Mouse (Mus musculus) layer of hippocampus, adult 9-10 months (tissue): Measurements from ENCODE around the gene Epn3.
A peak's percentile ranks its signal among the peaks of the same experiment; 100 is the strongest.

Source experiments
- DNase-seq: peaks from one replicate; pipeline ENCODE4 v3.0.0; 2022; ENCODE audit warnings: low spot score

Epn3 gene

DNA sequence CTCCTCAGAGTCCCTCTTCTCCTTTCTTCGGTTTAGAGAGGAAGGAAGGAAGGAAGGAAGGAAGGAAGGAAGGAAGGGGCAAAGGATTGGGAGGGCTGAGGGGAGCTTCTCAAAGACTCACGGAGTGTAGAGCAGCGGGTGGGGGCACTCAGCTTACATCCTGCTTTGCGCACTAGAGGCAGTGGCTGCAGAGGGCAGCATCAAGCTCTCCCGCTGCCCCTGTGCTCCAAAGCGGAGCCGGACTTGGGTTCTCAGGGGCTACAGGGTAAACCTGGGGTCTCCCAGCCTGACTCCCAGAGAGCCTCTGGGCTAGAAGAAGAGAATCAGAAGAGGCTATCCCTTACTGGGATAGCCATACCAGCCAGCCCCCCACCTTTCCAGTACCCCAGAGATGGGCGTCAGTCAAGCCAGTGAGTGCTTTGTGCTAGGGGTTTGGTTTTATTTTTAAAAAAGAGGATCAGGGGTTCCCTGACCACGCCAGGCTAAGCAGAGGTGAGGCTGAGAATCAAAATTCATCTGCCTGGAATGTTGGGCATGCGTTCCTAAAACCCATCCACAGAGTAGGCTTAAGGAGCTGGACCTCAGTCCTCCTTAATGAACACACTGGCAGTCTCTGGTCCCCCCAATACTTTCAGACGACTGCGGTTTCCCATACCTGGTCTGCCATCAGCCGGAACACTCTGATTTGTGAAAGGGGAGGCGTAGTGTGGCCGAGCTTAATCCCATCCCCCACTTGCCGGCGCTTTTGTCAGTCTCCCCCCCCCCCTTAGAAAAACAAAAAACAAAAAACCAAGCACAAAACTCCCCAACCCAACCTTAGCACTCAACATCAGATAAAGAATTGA is 27.8 kb downstream of the Epn3 start:
- no peak for DNase-seq

DNA sequence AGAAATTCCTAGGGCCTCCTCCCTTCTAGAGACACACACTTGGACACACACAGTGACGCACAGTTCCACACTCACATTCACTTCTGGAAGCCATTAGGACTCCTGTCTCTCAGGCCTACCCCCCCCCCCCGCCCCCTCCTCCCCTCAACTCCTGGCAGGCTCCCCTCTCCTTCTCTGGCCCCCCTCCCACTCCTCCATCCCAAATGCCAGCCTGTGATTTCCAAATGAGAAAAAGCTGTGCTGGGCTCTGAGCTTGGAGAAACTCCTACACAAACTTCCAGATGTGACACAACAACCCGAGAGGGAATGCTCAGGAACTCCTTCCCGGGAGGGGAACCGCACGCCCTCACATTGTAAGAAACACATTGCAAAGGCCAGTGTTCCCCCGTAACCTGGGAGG is 29.4 kb downstream of the Epn3 start:
- no peak for DNase-seq

DNA sequence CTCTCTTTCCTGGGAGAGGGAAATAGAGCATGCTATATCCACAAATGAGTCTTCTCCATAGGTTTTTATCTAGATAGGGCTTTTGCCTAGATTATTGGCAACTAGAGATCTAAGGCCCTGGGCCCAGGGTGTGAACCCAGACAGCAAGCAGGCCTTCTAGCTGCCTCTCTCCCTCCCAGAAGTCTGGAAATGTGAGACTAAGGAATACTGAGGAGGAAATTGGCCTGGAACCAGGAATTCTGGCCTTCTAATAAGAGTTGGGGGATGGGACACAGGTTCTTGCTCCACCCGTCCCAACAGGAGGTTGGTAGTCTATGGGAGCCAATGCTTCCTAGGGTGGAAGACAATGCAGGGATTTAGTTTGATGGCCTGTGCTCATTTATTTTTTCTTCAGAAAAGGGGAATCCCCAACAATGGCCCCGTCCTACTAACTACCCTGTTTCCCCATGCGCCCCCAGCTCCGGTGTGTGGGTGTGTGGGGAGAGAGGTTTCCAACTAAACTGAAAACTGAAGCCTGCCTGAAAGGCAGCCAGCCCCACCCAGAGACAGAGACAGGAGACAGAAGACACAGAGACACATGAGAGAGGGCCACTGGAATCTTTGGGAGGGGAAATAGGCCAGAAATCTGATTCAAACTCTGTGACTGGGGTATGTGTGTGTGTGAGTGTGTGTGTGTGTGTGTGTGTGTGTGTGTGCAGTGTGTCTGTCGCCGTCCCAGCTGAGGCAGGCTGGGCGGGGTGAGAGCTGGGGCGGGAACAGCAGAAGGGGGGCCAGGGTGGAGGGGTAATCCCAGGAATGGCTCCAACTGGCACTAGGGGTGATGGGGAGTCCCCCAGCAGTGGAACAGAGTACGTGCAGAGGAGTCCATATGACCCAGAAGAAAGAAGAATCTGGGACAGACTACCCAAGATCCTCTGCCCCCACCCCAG is 30.4 kb downstream of the Epn3 start:
- DNase-seq = no peak

DNA sequence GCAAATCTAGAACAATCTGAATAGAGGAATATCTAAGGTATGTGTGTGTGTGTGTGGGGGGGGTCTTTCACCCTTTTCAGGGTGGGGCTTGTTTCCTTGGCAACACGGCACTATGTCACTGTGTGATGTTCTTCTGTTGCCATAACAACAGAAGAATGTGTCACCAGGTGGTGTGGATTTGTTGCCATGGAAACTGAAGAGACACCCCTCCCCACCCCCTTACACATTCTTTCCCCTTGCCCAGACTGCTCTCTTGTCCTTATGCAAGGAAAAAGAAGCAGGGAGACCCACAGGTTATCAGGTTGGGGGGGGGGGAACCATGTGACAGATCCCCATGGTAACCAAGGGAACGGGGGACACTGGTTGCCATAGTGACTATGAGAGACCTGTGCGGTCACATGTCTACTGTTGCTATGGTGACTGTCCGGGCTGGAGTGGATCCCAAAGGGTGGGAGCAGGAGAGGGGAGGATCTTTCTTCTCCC is 31.2 kb downstream of the Epn3 start:
- DNase-seq = peak; percentile 51

DNA sequence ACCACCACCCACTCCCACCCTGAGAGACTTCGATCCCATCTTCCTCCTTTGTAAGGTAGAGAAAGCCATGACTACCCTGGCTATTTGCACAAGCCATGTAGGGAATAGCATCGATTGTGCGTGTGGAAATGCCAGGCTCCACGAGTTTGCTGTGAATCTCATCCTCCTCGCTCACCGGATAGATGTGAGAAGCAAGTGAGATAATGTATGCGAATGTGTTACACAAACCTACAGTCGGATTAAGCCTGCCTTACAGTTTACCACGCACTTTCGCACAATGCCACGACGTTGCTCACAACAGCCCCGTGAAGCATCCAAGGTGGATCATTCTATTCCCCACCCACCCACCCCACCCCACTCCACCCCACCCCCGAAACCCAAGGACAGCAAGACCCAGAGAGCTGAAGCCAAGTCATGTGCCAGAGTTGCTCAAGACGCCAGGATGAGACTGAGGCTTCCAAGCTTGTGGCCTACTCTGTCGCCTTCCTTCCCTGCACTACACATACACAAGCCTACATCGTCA is 33.4 kb downstream of the Epn3 start:
- DNase-seq = no peak

DNA sequence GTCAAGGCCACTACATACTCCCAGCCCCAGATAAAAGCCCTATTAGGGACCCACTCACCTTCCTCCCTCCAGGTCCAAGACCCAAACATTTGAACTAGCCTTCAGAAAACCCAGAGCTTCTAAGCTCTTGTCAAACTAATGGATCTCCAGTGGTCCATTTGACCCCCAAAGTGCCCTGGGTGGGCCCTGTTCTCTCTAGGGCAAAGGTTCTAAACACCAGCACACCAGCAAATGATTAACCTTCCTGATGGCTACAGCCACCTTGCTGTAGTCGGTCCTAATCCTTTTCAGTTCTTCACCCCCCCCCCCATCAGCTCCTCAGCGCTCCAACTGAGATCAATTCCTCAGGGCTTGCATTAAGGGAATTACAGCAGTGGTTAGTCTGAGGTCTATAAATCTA is 35.6 kb downstream of the Epn3 start:
- DNase-seq = no peak

DNA sequence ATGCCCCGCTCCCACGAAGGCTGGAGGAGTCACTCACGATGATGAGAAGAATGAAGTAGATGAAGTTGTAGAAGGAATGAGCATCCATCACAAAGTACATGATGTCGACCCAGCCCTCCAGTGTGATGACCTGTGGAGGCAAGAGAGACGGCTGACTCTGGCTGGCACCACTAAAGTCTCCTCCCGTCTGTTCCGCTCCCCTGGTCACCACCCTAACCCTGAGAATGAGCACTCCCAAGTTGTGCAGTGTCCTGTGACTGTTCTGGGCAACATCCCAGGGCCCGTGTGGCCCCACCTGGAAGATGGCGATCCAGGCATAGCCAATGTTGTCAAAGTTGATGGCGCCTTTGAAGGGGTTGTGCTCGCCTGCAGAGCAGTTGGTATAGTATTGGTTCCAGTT is 37.9 kb downstream of the Epn3 start:
- no peak for DNase-seq

DNA sequence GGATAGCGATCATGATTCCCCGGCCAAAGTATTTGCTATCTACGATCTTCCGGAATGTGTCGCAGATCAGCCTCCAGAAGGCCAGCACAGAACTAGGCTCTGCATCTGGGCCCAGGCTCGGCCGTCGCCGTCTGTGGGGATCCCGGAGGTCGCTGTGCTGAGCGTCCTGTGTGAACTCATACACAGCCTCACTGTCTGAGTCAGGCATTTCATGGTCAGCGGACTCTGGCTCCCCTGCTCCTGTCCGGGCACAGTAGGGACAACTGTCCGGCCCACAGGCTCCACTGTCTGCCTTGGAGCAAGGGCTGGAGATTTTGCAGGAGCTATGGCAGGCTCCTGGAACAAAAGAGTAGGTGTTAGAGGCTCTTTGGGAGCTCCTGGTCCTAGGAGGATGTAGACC is 42.8 kb downstream of the Epn3 start:
- no peak for DNase-seq

DNA sequence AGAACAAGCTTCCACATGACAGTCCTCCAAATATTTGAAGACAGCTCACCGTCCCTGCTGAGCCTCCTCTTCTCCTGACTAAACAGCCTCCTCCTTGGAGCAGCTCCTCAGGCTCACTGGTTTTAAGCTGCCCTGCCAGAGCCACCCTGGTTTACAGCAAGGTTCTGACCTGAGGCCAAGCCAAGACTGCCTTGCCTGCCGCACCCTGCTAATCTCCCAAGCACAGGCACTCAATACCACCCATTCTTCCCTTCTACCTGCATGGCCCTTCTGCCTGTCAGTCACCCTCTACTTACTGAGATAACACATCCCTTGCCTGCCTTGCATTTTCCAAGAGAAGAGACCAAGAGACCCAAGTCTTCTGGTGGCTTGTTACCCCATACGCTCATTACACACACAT is 43.4 kb downstream of the Epn3 start:
- no peak for DNase-seq

DNA sequence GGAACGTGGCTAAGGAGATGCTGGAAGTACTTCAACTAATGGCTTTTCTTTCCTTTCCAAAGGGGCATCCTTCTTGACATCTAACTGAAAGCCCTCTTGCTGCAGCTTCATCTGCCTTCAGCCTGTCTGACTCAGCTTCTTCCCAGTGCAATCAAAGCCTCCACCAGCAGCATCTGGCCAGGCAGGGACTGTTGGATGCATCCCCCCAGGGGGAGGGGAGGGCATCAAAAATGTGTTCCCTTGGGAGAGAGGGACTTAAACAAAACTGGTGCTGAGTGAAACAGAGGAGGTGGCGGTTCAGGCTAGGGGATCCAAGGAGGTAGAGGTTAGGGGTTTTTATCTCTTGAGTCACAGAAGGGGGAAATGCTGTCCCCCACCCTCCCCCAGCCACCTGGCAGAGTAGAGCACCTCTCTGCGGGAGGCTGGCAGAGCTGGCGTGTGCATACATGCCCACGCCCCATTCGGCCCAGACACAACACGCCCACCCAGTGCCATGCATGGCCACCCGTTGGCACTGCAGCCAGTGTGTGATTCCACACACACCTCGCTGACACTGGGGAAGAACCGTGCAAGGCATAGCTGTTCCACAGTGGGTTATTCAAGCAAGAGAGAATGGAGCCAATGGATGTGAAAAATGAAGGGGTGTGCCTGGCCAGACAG is 44.5 kb downstream of the Epn3 start:
- DNase-seq = no peak

DNA sequence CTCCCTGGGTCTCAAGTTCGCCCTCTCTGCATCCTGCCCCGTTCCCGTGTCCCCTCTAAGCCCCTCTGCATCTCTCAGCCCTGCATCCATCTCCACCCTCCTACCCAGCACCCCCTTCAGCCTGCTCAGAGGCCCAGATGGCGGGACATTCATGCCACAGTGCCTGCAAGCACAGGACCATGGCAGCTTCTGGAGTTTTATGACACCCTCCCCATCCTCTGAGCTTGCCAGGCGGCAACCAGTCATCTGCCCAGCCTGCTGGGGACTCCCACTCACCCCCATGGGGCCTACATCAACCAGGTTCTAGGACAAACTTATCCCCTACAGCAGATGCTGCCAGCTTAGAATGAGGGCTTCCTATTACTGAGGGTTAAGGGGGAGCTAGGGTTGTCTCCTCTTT is 45.0 kb downstream of the Epn3 start:
- no peak for DNase-seq

DNA sequence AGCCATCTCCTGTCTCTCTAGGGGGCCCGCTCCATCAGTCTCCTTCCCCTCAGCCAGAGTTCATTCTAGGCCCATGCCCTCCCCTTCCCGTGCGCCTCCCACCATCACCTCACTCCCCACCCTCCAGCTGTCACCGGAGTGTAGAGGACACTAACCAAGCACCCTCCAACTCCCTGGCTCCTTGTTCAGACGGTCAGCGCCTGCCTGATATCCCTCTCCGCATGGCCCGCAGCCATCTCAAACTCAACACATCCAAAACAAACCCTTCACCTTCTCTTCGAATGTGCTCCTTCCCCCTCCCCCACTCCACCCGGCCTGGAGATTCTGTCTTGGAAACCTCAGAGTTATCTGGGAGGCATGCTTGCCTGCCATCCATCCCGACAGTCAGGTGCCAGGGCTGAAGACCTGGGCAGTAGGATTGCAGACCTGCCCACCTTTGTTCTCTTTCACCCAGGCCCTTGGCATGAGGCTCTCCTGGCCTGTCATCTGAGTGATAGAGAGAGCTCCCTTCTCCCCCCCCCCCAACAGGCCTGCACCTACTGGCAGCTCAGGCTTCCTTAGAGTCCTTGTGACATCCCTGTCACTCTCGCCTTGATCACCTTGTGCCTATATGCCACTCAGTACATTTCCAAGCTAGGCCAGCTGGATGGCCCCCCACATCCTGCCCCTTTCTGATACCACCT is 48.5 kb downstream of the Epn3 start:
- DNase-seq = no peak

DNA sequence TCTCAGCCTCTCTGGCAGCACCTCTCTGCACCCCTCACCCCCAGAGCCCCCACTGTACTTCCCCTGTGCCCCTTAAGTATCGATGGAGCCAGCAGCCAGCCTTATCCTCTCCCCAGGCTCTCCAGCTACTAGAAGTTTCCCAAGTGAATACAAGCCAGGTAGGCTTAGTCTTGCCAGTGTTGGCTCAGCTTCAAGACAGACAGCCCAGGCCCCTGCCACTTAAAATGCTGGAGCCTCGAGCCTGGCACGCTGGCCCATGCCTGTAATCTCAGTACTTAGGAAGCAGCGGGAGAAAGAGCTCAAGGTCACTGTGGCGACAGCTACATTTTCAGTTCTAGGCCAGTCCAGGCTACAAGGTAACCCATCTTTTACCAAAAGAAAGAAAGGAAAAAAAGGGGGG is 49.9 kb downstream of the Epn3 start:
- DNase-seq = no peak

DNA sequence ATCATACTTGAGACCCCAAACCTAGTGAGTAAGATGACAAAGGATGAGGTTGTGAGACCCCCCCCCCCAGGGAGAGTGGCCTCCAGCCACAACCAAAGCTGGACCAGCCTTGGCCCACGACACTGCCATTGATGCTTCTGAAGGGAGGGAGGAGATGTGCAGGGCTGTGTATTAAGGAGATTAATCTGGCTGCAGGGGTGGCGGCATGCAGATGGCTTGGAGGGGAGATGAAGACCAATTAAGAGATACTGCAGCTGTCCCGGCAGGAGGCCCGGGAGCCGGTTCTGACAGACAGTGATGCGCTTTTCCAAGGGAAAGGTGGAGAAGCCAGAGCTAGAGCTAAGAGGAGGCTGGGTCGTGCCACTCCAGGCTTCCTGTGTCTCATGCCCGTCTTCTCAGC is 50.5 kb downstream of the Epn3 start:
- no peak for DNase-seq

DNA sequence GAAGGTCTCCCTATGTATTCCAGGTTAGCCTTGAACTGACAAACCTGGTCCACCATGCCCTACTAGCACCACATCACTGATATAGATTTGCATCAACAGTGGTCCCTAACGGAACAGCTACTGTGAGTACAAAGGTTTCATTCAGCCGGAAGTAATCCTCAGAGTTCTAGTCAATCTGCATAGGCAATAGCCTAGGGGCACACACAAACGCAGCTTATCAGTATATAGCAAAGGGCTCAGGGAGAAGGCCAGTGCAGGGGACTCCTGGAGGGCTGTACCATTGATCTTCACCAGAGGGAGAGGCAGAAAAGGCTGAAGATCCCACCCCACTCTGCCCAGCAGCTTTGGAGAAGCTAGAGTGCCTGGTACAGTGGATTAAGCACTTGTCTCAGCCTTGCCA is 52.8 kb downstream of the Epn3 start:
- no peak for DNase-seq

DNA sequence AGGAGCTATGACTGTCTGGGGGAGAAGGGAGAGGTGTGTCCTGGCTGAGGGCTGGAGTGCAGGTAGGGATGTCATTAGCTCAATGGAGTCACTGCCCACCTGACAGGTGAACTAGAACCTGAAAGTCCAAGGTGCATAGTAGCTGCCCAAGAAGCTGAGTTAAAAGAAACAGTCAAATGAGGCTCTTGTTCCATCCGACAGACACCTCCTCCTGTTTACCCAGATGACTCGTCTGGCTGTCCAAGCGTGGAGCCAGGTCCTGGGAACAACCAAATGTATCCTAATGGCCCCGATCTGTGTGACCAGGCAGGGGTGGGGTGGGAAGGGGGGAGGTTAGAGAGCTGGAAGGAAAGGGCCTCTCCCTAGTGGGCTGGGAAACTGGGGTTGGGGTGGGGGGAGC is 54.5 kb downstream of the Epn3 start:
- DNase-seq = no peak

DNA sequence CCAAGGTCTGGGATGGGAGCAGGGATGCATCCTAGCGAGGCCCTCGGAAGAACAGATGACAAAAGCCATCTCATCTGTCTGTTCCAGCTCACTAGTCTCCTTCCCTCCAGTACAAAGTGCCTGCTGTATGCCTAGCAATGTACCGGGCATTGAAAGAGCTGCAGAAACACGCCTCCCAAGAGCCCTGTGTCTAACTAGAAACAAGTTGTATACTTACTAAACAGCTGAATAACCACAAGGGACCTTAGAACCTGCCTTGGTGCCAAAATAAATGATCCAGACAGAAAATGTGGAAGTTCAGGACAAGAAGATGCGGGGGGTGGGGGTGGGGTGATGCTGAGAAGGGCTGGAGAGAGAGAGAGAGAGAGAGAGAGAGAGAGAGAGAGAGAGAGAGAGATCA is 54.9 kb downstream of the Epn3 start:
- no peak for DNase-seq

DNA sequence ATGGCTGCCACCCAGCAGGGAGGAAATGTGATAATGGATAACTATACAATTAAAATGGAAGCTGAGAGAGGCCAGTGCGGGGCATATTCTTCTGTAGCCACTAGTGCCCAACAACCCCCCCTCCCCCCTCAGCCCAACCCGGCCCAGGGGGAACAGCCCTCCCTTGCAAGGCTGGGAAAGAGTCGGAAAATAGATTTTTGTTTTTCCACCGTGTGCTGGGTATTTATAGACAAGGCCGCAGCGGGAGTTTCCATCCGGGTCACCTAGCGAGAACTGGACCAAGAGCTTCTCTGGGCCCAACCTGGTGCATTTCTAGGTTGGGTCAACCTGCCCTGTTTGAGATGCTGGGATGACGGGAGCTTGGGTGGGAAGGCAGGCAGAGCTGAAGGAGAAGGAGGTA is 58.0 kb downstream of the Epn3 start:
- no peak for DNase-seq

DNA sequence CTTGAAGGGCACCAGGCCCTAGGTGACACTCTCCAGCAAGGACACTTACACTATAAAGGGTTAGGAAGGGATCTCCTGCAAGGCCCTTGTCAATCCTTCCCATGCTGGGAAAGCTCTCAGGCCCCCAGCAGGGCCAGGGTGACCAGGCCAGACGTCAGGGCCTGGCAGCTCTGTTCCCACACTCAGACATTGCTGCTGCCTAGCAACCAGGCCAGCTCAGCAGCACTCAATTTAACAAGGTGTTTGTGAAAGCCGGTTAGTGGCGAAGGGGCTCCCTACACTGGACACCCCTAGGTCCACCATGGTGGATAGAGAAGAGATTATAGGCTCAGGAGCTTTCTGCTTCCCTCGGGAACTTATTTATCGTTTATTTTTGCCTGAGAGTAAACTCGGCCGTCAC is 58.7 kb downstream of the Epn3 start:
- DNase-seq = no peak

DNA sequence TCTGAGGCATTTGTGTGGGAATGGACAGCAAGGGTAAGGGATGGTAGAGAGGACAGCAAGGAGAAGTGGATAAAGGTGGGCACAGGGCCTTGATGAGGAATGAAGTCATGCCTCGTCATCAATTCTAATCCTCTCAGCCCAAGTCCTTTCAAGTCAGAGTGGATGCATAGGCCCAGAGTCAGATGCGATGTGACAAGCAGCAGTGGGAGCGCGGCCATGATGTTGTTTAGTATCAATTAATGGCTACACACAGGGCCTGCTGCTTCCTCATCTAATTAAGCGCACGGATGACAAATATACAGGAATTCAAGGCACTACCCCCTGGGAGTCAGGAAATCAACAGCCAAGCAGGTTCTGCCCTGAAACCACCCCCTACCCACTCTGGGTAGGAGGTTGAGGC is 59.4 kb downstream of the Epn3 start:
- no peak for DNase-seq
